In genomic region chr1:93825771-93826539, GRCm38 (mm10) we compare ENCODE assay signal across 8 mouse cellular contexts. TPM values are rescaled to one million over a fixed set of nuclear protein-coding genes. Genes with fewer than 3 reads are reported as not detected.
DNase-seq lines count a peak whose midpoint lies in the region; ATAC-seq and TF ChIP-seq lines count a peak whose summit lies in the region.

No protein-coding gene starts in this region.

- peaks cover 54% of the 10 kb centered on the region for H3K36me3 ChIP-seq in G1E (replicated peaks)
- H3K36me3 ChIP-seq in intestine, postnatal 0 days (ENCODE audit: control insufficient read depth, insufficient read depth), result peaks cover 14% of the 10 kb centered on the region; the same call in 1 of the 2 replicates
- peaks cover 2% of the 10 kb centered on the region; the same call in 1 of the 2 replicates for H3K36me3 ChIP-seq in midbrain, embryonic 15.5 days (replicated peaks)

- no peak for ATAC-seq in G1E (ENCODE audit: extremely low read depth, insufficient number of reproducible peaks, low FRiP score, poor library complexity, severe bottlenecking)
- no peak for ATAC-seq in intestine, postnatal 0 days
- peak; percentile 60 for ATAC-seq in midbrain, embryonic 15.5 days (replicated peaks)

- no peaks in the 10 kb centered on the region for H3K9me3 ChIP-seq in G1E (replicated peaks)
- no peaks in the 10 kb centered on the region for H3K9me3 ChIP-seq in intestine, postnatal 0 days (ENCODE audit: control insufficient read depth)
- H3K9me3 ChIP-seq in midbrain, embryonic 15.5 days, result no peaks in the 10 kb centered on the region

- peak overlapping the region; percentile 58 for H3K9ac ChIP-seq in intestine, postnatal 0 days (ENCODE audit: low read depth, low read length)
- peak overlapping the region; percentile 50 for H3K9ac ChIP-seq in midbrain, embryonic 15.5 days

- no peak for TF ChIP-seq CTCF in G1E (IDR thresholded peaks at IDR 0.05; ENCODE audit: low read depth, low read length)
- TF ChIP-seq CTCF in embryonic fibroblast, embryonic 13.5 days (IDR thresholded peaks at IDR 0.05; ENCODE audit: borderline replicate concordance, insufficient read depth, low read length), result no peak
- peak; percentile 40; the same call in 1 of the 2 replicates for TF ChIP-seq CTCF in intestine, postnatal 0 days (IDR thresholded peaks at IDR 0.05; ENCODE audit: low read depth)

- WGBS in intestine, postnatal 0 days, result 35% methylated on average over 27 of the region's 27 CpGs
- WGBS in midbrain, embryonic 15.5 days, result 41% methylated on average over 27 of the region's 27 CpGs

- no peaks in the 10 kb centered on the region for H3K27me3 ChIP-seq in G1E (ENCODE audit: insufficient read depth, low read length)
- H3K27me3 ChIP-seq in intestine, postnatal 0 days (replicated peaks; ENCODE audit: control insufficient read depth, insufficient read depth, low read length), result no peaks in the 10 kb centered on the region
- no peaks in the 10 kb centered on the region for H3K27me3 ChIP-seq in midbrain, embryonic 15.5 days (replicated peaks)

- H3K4me1 ChIP-seq in G1E (ENCODE audit: insufficient read depth, low read depth, low read length), result peaks cover 35% of the 10 kb centered on the region
- H3K4me1 ChIP-seq in embryonic fibroblast, embryonic 13.5 days (ENCODE audit: control insufficient read depth, insufficient read depth, low read length), result no peaks in the 10 kb centered on the region
- H3K4me1 ChIP-seq in intestine, postnatal 0 days (replicated peaks; ENCODE audit: control insufficient read depth, insufficient read depth, low read length), result no peaks in the 10 kb centered on the region
- peaks cover 17% of the 10 kb centered on the region for H3K4me1 ChIP-seq in midbrain, embryonic 15.5 days

- no peak; the same call in 1 of the 2 replicates for TF ChIP-seq POLR2A in embryonic fibroblast, embryonic 13.5 days (IDR thresholded peaks at IDR 0.05; ENCODE audit: low read depth, low read length)

- peak overlapping the region; percentile 78 for H3K4me3 ChIP-seq in G1E (ENCODE audit: low read depth, low read length)
- H3K4me3 ChIP-seq in embryonic fibroblast, embryonic 13.5 days (ENCODE audit: insufficient read depth, low read length), result peak overlapping the region; percentile 44
- H3K4me3 ChIP-seq in intestine, postnatal 0 days (ENCODE audit: low read depth, low read length), result peak overlapping the region; percentile 49
- H3K4me3 ChIP-seq in midbrain, embryonic 15.5 days, result peak overlapping the region; percentile 61

- peak; percentile 23 for DNase-seq in kidney, adult 11 months
- DNase-seq in kidney, adult 18-20 months, result no peak
- peak; percentile 38 for DNase-seq in G1E (ENCODE audit: low spot score)
- no peak for DNase-seq in urinary bladder, postnatal 36 days (ENCODE audit: low spot score in 2 of 2)
- no peak for DNase-seq in frontal cortex, postnatal 10 days (ENCODE audit: low spot score in 2 of 2)

- peak overlapping the region; percentile 82 for H3K4me2 ChIP-seq in intestine, postnatal 0 days (replicated peaks; ENCODE audit: low read depth)
- H3K4me2 ChIP-seq in midbrain, embryonic 15.5 days, result peak overlapping the region; percentile 74

- H3K27ac ChIP-seq in embryonic fibroblast, embryonic 13.5 days (ENCODE audit: insufficient read depth, low read length), result 0 out of 2 replicates have a peak overlapping the region, but pooled peaks have one; percentile 1
- peak overlapping the region; percentile 96 for H3K27ac ChIP-seq in intestine, postnatal 0 days (ENCODE audit: low read depth, low read length)
- peak overlapping the region; percentile 98 for H3K27ac ChIP-seq in midbrain, embryonic 15.5 days

RNA-seq across cellular contexts. Expression of gene D2hgdh, which starts 1.2 kb away (rescaled TPM):
- 15.0 and 21.4 TPM in 2 replicates for total RNA-seq in G1E (2014; fragmentation: Nextera tagmentation)
- 11.8 and 14.7 TPM in 2 replicates for total RNA-seq in G1E (2017)
- 2.3 and 3.4 TPM in 2 replicates for polyA plus RNA-seq in G1E (2012)
- polyA plus RNA-seq in embryonic fibroblast, embryonic 13.5 days (2011; ENCODE audit: insufficient read length, low read depth, missing spikeins), result 7.9 and 12.7 TPM in 2 replicates
- polyA plus RNA-seq in intestine, postnatal 0 days (2015; fragmentation: Nextera tagmentation; extraction: Ambion mirVana), result 9.3 and 9.5 TPM in 2 replicates
- 18.1 and 18.7 TPM in 2 replicates for polyA plus RNA-seq in midbrain, embryonic 15.5 days (2015; fragmentation: Nextera tagmentation; extraction: Ambion mirVana)

RNA-seq across cellular contexts. Expression of gene Ing5, which starts 22.2 kb away (rescaled TPM):
- total RNA-seq in G1E (2014; fragmentation: Nextera tagmentation), result 21.4 and 43.3 TPM in 2 replicates
- total RNA-seq in G1E (2017), result 32.0 and 41.4 TPM in 2 replicates
- polyA plus RNA-seq in G1E (2012), result 1.6 and 3.4 TPM in 2 replicates
- polyA plus RNA-seq in embryonic fibroblast, embryonic 13.5 days (2011; ENCODE audit: insufficient read length, low read depth, missing spikeins), result 10.6 and 10.7 TPM in 2 replicates
- 6.0 and 7.2 TPM in 2 replicates for polyA plus RNA-seq in intestine, postnatal 0 days (2015; fragmentation: Nextera tagmentation; extraction: Ambion mirVana)
- polyA plus RNA-seq in midbrain, embryonic 15.5 days (2015; fragmentation: Nextera tagmentation; extraction: Ambion mirVana), result 10.2 and 10.9 TPM in 2 replicates

RNA-seq across cellular contexts. Expression of gene Dtymk, which starts 24.2 kb away (rescaled TPM):
- total RNA-seq in G1E (2014; fragmentation: Nextera tagmentation), result 291 and 319 TPM in 2 replicates
- total RNA-seq in G1E (2017), result 414 and 485 TPM in 2 replicates
- polyA plus RNA-seq in G1E (2012), result 129 and 148 TPM in 2 replicates
- 81.7 and 95.6 TPM in 2 replicates for polyA plus RNA-seq in embryonic fibroblast, embryonic 13.5 days (2011; ENCODE audit: insufficient read length, low read depth, missing spikeins)
- 85.8 and 87.1 TPM in 2 replicates for polyA plus RNA-seq in intestine, postnatal 0 days (2015; fragmentation: Nextera tagmentation; extraction: Ambion mirVana)
- polyA plus RNA-seq in midbrain, embryonic 15.5 days (2015; fragmentation: Nextera tagmentation; extraction: Ambion mirVana), result 135 and 146 TPM in 2 replicates

RNA-seq across cellular contexts. Expression of gene Gal3st2, which starts 35.2 kb away (rescaled TPM):
- not detected in 2 replicates for total RNA-seq in G1E (2014; fragmentation: Nextera tagmentation)
- total RNA-seq in G1E (2017), result not detected in 2 replicates
- polyA plus RNA-seq in G1E (2012), result not detected in 2 replicates
- polyA plus RNA-seq in embryonic fibroblast, embryonic 13.5 days (2011; ENCODE audit: insufficient read length, low read depth, missing spikeins), result not detected in 2 replicates
- 13.3 and 14.1 TPM in 2 replicates for polyA plus RNA-seq in intestine, postnatal 0 days (2015; fragmentation: Nextera tagmentation; extraction: Ambion mirVana)
- polyA plus RNA-seq in midbrain, embryonic 15.5 days (2015; fragmentation: Nextera tagmentation; extraction: Ambion mirVana), result not detected in 2 replicates

Comparison
In these comparisons a context has a peak if more than half of its experiments do, and no peak if none do; other contexts are left out.
1. DNase-seq: peak in kidney, adult 11 months (single experiment) and G1E (single experiment); none in kidney, adult 18-20 months (single experiment), urinary bladder, postnatal 36 days (0 of 2) and frontal cortex, postnatal 10 days (0 of 2).
2. H3K27ac ChIP-seq: peak in every context shown above with its lines; median percentile 98 in midbrain, embryonic 15.5 days; 96 in intestine, postnatal 0 days; 1 in embryonic fibroblast, embryonic 13.5 days.
3. Peak in every context shown above with its lines, with median percentiles within 50 percentile points of each other: H3K4me3 ChIP-seq.